Mouse (Mus musculus): ENCODE data around the gene Atat1. TPM values are rescaled to one million over a fixed set of nuclear protein-coding genes. Genes with fewer than 3 reads are reported as not detected.

Gene Atat1
- total and polyA plus RNA-seq, 3 experiments: 6.0 to 22.0 (median 6.0) TPM

- intact Hi-C loops (cut with DNase I): loop anchor here (2.0 kb wide), 3 partner anchors 20 to 78 kb away; partner anchors contain the start of genes 2310061I04Rik and Tubb5
- H3K27me3 ChIP-seq (ENCODE audit: control insufficient read depth, insufficient read depth, low read length): no peaks in the 10 kb centered on the region
- peak within 1 kb of the TSS; percentile 100 for H3K27ac ChIP-seq
- WGBS: under 1% methylated on average over 83 of the region's 83 CpGs
- H3K79me2 ChIP-seq (replicated peaks; ENCODE audit: control insufficient read depth, insufficient read depth, low read length): no peaks in the 10 kb centered on the region
- DNase-seq: peak; percentile 97 to 100
- TF ChIP-seq POLR2A (IDR thresholded peaks at IDR 0.05; ENCODE audit: insufficient read depth, low read depth, low read length): peak; percentile 100
- peak; percentile 80 for TF ChIP-seq CTCF (IDR thresholded peaks at IDR 0.05)
- TF ChIP-seq EP300 (IDR thresholded peaks at IDR 0.05; ENCODE audit: insufficient read depth, low read depth, low read length): peak; percentile 90
- H3K4me1 ChIP-seq (ENCODE audit: control insufficient read depth, insufficient read depth, low read length): peaks cover 7% of the 10 kb centered on the region
- H3K4me3 ChIP-seq: peak within 1 kb of the TSS; percentile 79
- peak within 1 kb of the TSS; percentile 70 for H3K9ac ChIP-seq (ENCODE audit: low read depth, low read length)
- H3K36me3 ChIP-seq (ENCODE audit: control insufficient read depth, insufficient read depth, low read length): peaks cover 11% of the 10 kb centered on the region
Measured at GRCm38 (mm10) chr17:35916297-35917142, 6.6 kb upstream of the Atat1 start, which contains the start of the genes Mrps18b and Ppp1r10. TSS of gene Mrps18b (minus strand) at chr17:35916389. TSS of gene Ppp1r10 (plus strand) at chr17:35916434.

- Histone ChIP-seq H3K4me3 (peak overlapping the region; percentile 70), H3K27me3 (ENCODE audit: control insufficient read depth, insufficient read depth, low read length) (no peaks in the 10 kb centered on the region), H3K27ac (peak overlapping the region; percentile 100), H3K9ac (ENCODE audit: low read depth, low read length) (peak overlapping the region; percentile 59), H3K4me1 (ENCODE audit: control insufficient read depth, insufficient read depth, low read length) (peaks cover 7% of the 10 kb centered on the region), H3K36me3 (ENCODE audit: control insufficient read depth, insufficient read depth, low read length) (peaks cover 8% of the 10 kb centered on the region), H3K79me2 (replicated peaks; ENCODE audit: control insufficient read depth, insufficient read depth, low read length) (no peaks in the 10 kb centered on the region)
- no peak for DNase-seq
- WGBS: 2% methylated on average over 28 of the region's 28 CpGs
- TF ChIP-seq CTCF (IDR thresholded peaks at IDR 0.05) (no peak), POLR2A (IDR thresholded peaks at IDR 0.05; ENCODE audit: insufficient read depth, low read depth, low read length) (no peak), EP300 (IDR thresholded peaks at IDR 0.05; ENCODE audit: insufficient read depth, low read depth, low read length) (no peak)
- intact Hi-C loops (cut with DNase I): loop anchor here (2.0 kb wide), 3 partner anchors 19 to 77 kb away; partner anchors contain the start of genes 2310061I04Rik and Tubb5
Measured at GRCm38 (mm10) chr17:35915538-35916296, 5.8 kb upstream of the Atat1 start.

- peaks cover 7% of the 10 kb centered on the region for H3K4me1 ChIP-seq (ENCODE audit: control insufficient read depth, insufficient read depth, low read length)
- no peaks in the 10 kb centered on the region for H3K79me2 ChIP-seq (replicated peaks; ENCODE audit: control insufficient read depth, insufficient read depth, low read length)
- DNase-seq: no peak
- H3K27me3 ChIP-seq (ENCODE audit: control insufficient read depth, insufficient read depth, low read length): no peaks in the 10 kb centered on the region
- WGBS: 74% methylated on average over 6 of the region's 6 CpGs
- no peak for TF ChIP-seq CTCF (IDR thresholded peaks at IDR 0.05)
- TF ChIP-seq EP300 (IDR thresholded peaks at IDR 0.05; ENCODE audit: insufficient read depth, low read depth, low read length): no peak
- no peak for TF ChIP-seq POLR2A (IDR thresholded peaks at IDR 0.05; ENCODE audit: insufficient read depth, low read depth, low read length)
- peaks cover 4% of the 10 kb centered on the region for H3K36me3 ChIP-seq (ENCODE audit: control insufficient read depth, insufficient read depth, low read length)
- H3K4me3 ChIP-seq: no peak overlapping the region; the same call in 1 of the 2 replicates
- intact Hi-C loops (cut with DNase I): no loop called here
- H3K9ac ChIP-seq (ENCODE audit: low read depth, low read length): no peak overlapping the region
- H3K27ac ChIP-seq: no peak overlapping the region
Measured at GRCm38 (mm10) chr17:35914975-35915374, 5.1 kb upstream of the Atat1 start.

- peak overlapping the region; percentile 8 for H3K9ac ChIP-seq (ENCODE audit: low read depth, low read length)
- peak overlapping the region; percentile 79 for H3K4me3 ChIP-seq
- H3K27ac ChIP-seq: peak overlapping the region; percentile 59
- H3K79me2 ChIP-seq (replicated peaks; ENCODE audit: control insufficient read depth, insufficient read depth, low read length): no peaks in the 10 kb centered on the region
- no peak for TF ChIP-seq CTCF (IDR thresholded peaks at IDR 0.05)
- no peak for TF ChIP-seq POLR2A (IDR thresholded peaks at IDR 0.05; ENCODE audit: insufficient read depth, low read depth, low read length)
- TF ChIP-seq EP300 (IDR thresholded peaks at IDR 0.05; ENCODE audit: insufficient read depth, low read depth, low read length): no peak
- 25% methylated on average over 20 of the region's 20 CpGs for WGBS
- intact Hi-C loops (cut with DNase I): loop anchor here (2.0 kb wide), 1 partner anchor 79 kb away; no protein-coding TSS in a partner anchor
- H3K36me3 ChIP-seq (ENCODE audit: control insufficient read depth, insufficient read depth, low read length): no peaks in the 10 kb centered on the region
- no peaks in the 10 kb centered on the region; the same call in none of the 2 replicates for H3K4me1 ChIP-seq (ENCODE audit: control insufficient read depth, insufficient read depth, low read length)
- H3K27me3 ChIP-seq (ENCODE audit: control insufficient read depth, insufficient read depth, low read length): no peaks in the 10 kb centered on the region
- peak in 1 of 2 experiments; percentile 20 for DNase-seq
Measured at GRCm38 (mm10) chr17:35909186-35909918, 523 bp downstream of the Atat1 start.

GRCm38 (mm10) chr17:35907609-35908008 is 2.3 kb downstream of the Atat1 start:
- no peak overlapping the region for H3K9ac ChIP-seq (ENCODE audit: low read depth, low read length)
- H3K36me3 ChIP-seq (ENCODE audit: control insufficient read depth, insufficient read depth, low read length): no peaks in the 10 kb centered on the region
- intact Hi-C loops (cut with DNase I): loop anchor here (2.0 kb wide), 1 partner anchor 77 kb away; no protein-coding TSS in a partner anchor
- H3K27ac ChIP-seq: no peak overlapping the region
- H3K4me1 ChIP-seq (ENCODE audit: control insufficient read depth, insufficient read depth, low read length): peaks cover 2% of the 10 kb centered on the region
- no peak overlapping the region for H3K4me3 ChIP-seq
- no peak for DNase-seq
- H3K27me3 ChIP-seq (ENCODE audit: control insufficient read depth, insufficient read depth, low read length): no peaks in the 10 kb centered on the region
- 66% methylated on average over 2 of the region's 2 CpGs for WGBS
- no peaks in the 10 kb centered on the region for H3K79me2 ChIP-seq (replicated peaks; ENCODE audit: control insufficient read depth, insufficient read depth, low read length)
- TF ChIP-seq CTCF (IDR thresholded peaks at IDR 0.05) (peak; percentile 53), POLR2A (IDR thresholded peaks at IDR 0.05; ENCODE audit: insufficient read depth, low read depth, low read length) (no peak)
